Mouse (Mus musculus) ES-E14 (cell line): Measurements from ENCODE around the gene Lamc2.

Experiments
- CHD2 ChIP-seq: IDR thresholded peaks from 2 replicates; pipeline ENCODE4 v1.6.1; 2014; ENCODE audit warnings: mild to moderate bottlenecking, low read depth, low read length, inconsistent platforms
- HCFC1 ChIP-seq: IDR thresholded peaks from 2 replicates; pipeline ENCODE4 v1.6.1; 2012; ENCODE audit warnings: low read length, inconsistent platforms, borderline replicate concordance; ENCODE audit not compliant: insufficient read depth
- MAFK ChIP-seq: IDR thresholded peaks from 2 replicates; pipeline ENCODE4 v1.6.1; 2014; ENCODE audit warnings: mild to moderate bottlenecking, low read depth, low read length, inconsistent platforms; ENCODE audit not compliant: insufficient read depth
- ZC3H11A ChIP-seq: IDR thresholded peaks from 2 replicates; pipeline ENCODE4 v1.6.1; 2012; ENCODE audit warnings: low read depth, mild to moderate bottlenecking, inconsistent platforms, low read length, borderline replicate concordance
- ZNF384 ChIP-seq: IDR thresholded peaks from 2 replicates; pipeline ENCODE4 v1.6.1; 2012; ENCODE audit warnings: low read depth, low read length, inconsistent platforms

DNA sequence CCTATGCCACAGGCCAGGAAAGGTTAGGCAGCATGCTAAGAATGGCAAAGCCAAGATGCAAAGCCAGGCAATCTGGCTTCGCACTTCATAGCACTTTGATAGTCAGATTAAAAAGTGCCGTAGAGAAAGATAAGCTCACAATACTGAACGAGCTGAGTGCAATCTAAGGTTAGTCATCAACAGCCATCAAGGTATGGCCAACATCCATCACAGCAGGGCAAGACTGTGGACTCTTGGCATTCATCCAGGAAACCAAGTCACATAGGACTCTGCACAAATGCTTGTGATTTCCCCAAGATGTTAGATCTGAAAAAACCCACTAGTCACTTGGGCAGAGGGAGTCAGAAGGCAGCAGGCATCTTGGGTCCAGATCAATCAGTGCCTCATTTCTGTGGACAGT lies 1.8 kb upstream of the Lamc2 start:
- no peak for TF ChIP-seq CHD2
- TF ChIP-seq ZC3H11A, result no peak
- TF ChIP-seq ZNF384, result no peak
- TF ChIP-seq MAFK, result no peak
- TF ChIP-seq HCFC1, result no peak
